Mouse (Mus musculus) forebrain, embryonic 11.5 days (tissue): ENCODE measurements at regions not wholly inside any gene's neighbourhood (a gene's known extent, or its start where the extent isn't known, plus 50 kb on each side); places are given as distances from the start of the nearest gene placed in this dataset.

ENCODE experiments used
- ATAC-seq: fragments of 200-750 bp; cut with Nextera tagmentation; replicated peaks from 2 replicates; pipeline ENCODE4 v1.8.0; 2017; ENCODE audit warnings: moderate TSS enrichment; ENCODE audit not compliant: low FRiP score
- DNase-seq: peaks from one replicate; pipeline ENCODE4 v3.0.0-alpha.2; 2017; ENCODE audit warnings: low spot score
- H3K27ac ChIP-seq: fragments of 300-500 bp; sonication (generic); 2 replicates; pipeline ENCODE4 v1.5.1; 2014; ENCODE audit warnings: low read depth, low read length
- H3K27me3 ChIP-seq: fragments of 300-500 bp; sonication (generic); 2 replicates; pipeline ENCODE4 v1.6.1; 2014; ENCODE audit warnings: mild to moderate bottlenecking, low read length, mixed read lengths; ENCODE audit not compliant: control insufficient read depth, insufficient read depth
- H3K36me3 ChIP-seq: fragments of 300-500 bp; sonication (generic); 2 replicates; pipeline ENCODE4 v1.6.1; 2014; ENCODE audit warnings: mild to moderate bottlenecking, low read length, moderate library complexity, mixed read lengths; ENCODE audit not compliant: control insufficient read depth, insufficient read depth
- H3K4me1 ChIP-seq: fragments of 300-500 bp; sonication (generic); replicated peaks from 2 replicates; pipeline ENCODE4 v1.6.1; 2014; ENCODE audit warnings: low read length, mixed read lengths; ENCODE audit not compliant: control insufficient read depth, insufficient read depth
- H3K4me2 ChIP-seq: fragments of 300-500 bp; sonication (generic); 2 replicates; pipeline ENCODE4 v1.6.1; 2014; ENCODE audit warnings: low read depth, mild to moderate bottlenecking, low read length, moderate library complexity, mixed read lengths; ENCODE audit not compliant: severe bottlenecking
- H3K4me3 ChIP-seq: fragments of 300-500 bp; sonication (generic); 2 replicates; pipeline ENCODE4 v1.5.1; 2014; ENCODE audit warnings: low read depth, low read length
- H3K9ac ChIP-seq: fragments of 300-500 bp; sonication (generic); 2 replicates; pipeline ENCODE4 v1.6.1; 2014; ENCODE audit warnings: low read length
- H3K9me3 ChIP-seq: fragments of 300-500 bp; sonication (generic); 2 replicates; pipeline ENCODE4 v1.6.1; 2016; ENCODE audit warnings: low read length, mixed read lengths; ENCODE audit not compliant: control insufficient read depth
- WGBS: fragments of 180-500 bp; shearing (Covaris S2); extraction: QIAGEN DNeasy Blood & Tissue Kit; methylation state at CpG from one replicate; pipeline ENCODE4 v1.1.7; 2014; 5-methylcytosine and 5-hydroxymethylcytosine counted together

DNA sequence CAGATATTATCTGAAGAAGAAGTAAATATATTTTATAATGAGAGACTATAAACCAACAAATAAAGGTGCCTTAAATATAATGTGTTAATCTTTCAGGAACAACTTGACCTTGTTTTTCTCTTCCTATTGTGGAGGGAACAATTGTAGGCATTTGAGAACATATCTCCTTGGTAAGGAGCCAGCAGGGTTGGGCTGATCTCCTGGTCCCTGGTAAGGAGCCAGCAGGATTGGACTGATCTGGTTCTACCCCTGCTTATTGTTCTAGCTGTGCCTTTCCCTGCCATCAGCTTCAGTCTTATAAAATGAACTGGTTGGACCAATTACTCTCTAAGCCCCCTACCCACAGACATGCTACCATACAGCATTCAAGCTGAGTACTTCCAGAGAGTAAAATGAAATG lies 187.7 kb upstream of the Gria1 start:
- no peak overlapping the region for H3K27ac ChIP-seq
- H3K4me2 ChIP-seq: no peak overlapping the region
- H3K9me3 ChIP-seq: no peaks in the 10 kb centered on the region
- ATAC-seq: no peak
- H3K27me3 ChIP-seq: no peaks in the 10 kb centered on the region
- H3K9ac ChIP-seq: no peak overlapping the region
- DNase-seq: no peak
- H3K36me3 ChIP-seq: no peaks in the 10 kb centered on the region
- H3K4me3 ChIP-seq: no peak overlapping the region
- no peaks in the 10 kb centered on the region for H3K4me1 ChIP-seq

DNA sequence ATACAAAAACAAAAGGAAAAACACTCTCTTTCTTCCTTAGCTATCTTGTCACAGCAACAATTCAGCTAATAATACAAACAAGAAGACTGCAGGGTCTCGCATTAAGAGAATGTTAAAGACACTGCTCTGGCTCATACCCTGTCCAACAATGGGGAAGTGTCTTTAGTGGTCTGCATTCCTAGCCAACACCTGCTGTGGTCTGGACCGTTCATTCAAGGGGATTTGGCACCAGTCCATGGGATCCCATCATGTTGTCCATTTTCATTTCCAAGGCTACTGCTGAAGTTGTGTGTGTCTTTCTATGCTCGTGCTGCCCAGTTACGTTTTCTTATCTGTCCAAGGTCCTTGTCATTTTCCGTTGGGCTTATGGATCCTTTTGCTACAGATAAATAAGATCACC lies 183.7 kb upstream of the Gria1 start:
- Histone ChIP-seq H3K9ac (no peak overlapping the region), H3K27me3 (no peaks in the 10 kb centered on the region), H3K4me3 (no peak overlapping the region), H3K4me2 (no peak overlapping the region), H3K36me3 (no peaks in the 10 kb centered on the region), H3K4me1 (no peaks in the 10 kb centered on the region), H3K27ac (no peak overlapping the region), H3K9me3 (no peaks in the 10 kb centered on the region)
- WGBS: 80% methylated on average over 5 of the region's 5 CpGs
- DNase-seq (no peak), ATAC-seq (no peak)

DNA sequence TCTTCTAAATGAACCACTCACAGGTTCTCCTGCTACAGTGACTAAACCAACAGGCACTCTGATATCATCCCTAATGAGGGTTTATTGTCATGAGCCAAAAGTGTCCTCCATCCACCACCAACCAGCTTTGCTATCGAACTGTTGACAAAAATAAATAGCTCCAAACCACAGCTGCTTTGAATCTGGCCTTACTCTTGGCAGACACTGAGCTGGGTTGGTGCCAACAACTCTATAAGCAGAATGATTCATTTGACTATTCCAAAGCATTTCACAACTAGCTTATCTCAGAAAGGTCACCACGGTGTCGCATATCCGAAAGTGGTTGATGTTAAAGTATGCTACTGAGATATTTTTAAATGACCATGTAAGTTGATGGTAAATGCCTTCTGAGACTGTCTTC lies 148.5 kb upstream of the Gria1 start:
- Histone ChIP-seq H3K4me1 (no peaks in the 10 kb centered on the region), H3K4me3 (no peak overlapping the region), H3K36me3 (no peaks in the 10 kb centered on the region), H3K4me2 (no peak overlapping the region), H3K9me3 (no peaks in the 10 kb centered on the region), H3K27ac (no peak overlapping the region), H3K27me3 (no peaks in the 10 kb centered on the region), H3K9ac (no peak overlapping the region)
- no peak for ATAC-seq
- DNase-seq: no peak
- 86% methylated on average over 4 of the region's 4 CpGs for WGBS

GRCm38 (mm10) chr11:56871640-56872039 lies 139.5 kb upstream of the Gria1 start:
- Histone ChIP-seq H3K4me3 (no peak overlapping the region), H3K9ac (no peak overlapping the region), H3K9me3 (no peaks in the 10 kb centered on the region), H3K4me2 (no peak overlapping the region), H3K36me3 (no peaks in the 10 kb centered on the region), H3K27ac (no peak overlapping the region), H3K4me1 (no peaks in the 10 kb centered on the region), H3K27me3 (no peaks in the 10 kb centered on the region)
- 67% methylated on average over 3 of the region's 3 CpGs for WGBS
- DNase-seq: no peak
- no peak for ATAC-seq

- Histone ChIP-seq H3K4me1 (no peaks in the 10 kb centered on the region), H3K9me3 (no peaks in the 10 kb centered on the region), H3K4me2 (0 out of 2 replicates have a peak overlapping the region, but pooled peaks have one; percentile 11), H3K27ac (no peak overlapping the region), H3K9ac (no peak overlapping the region), H3K4me3 (no peak overlapping the region), H3K36me3 (no peaks in the 10 kb centered on the region), H3K27me3 (peaks cover 4% of the 10 kb centered on the region)
- DNase-seq (no peak), ATAC-seq (peak; percentile 81)
- 27% methylated on average over 4 of the region's 4 CpGs for WGBS
Observed at GRCm38 (mm10) chr11:56898548-56898951, 112.6 kb upstream of the Gria1 start.

GRCm38 (mm10) chr11:56901201-56901600 lies 110.0 kb upstream of the Gria1 start:
- H3K9me3 ChIP-seq: no peaks in the 10 kb centered on the region
- H3K36me3 ChIP-seq: no peaks in the 10 kb centered on the region
- H3K27ac ChIP-seq: no peak overlapping the region
- DNase-seq (no peak), ATAC-seq (no peak)
- no peak overlapping the region for H3K9ac ChIP-seq
- H3K4me1 ChIP-seq: no peaks in the 10 kb centered on the region
- H3K4me3 ChIP-seq: no peak overlapping the region
- peaks cover 2% of the 10 kb centered on the region for H3K27me3 ChIP-seq
- WGBS: 82% methylated on average over 3 of the region's 3 CpGs
- no peak overlapping the region for H3K4me2 ChIP-seq

DNA sequence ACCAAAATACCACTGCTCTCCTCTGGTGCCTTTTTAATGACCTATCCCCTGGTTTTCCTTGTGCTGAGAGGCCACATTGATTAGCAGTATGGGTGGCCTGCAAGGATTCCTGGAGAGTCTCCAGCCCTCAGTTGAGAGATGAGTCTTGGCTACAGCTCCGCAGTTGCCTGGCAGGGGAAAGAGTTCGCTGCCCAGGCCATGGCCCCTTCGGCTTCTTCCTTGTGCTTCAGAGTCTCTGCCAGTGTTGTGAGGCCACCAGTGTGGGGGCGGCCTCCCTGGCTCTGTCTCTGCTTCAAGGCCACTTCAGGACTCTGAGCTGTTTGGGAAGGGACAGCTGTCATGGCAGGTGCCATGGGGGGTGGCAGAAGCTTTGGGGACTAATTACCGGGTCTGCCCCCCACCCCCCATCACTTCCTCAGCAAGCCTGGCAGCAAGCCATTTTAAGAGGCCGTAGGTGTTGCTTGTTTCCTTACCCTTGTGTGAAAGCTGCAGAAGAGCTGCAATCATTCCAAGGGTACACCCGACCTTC lies 85.8 kb upstream of the Gria1 start:
- H3K4me2 ChIP-seq: no peak overlapping the region
- DNase-seq: no peak
- no peak overlapping the region for H3K9ac ChIP-seq
- H3K27me3 ChIP-seq: no peaks in the 10 kb centered on the region
- H3K4me3 ChIP-seq: no peak overlapping the region
- WGBS: 92% methylated on average over 7 of the region's 7 CpGs
- H3K36me3 ChIP-seq: no peaks in the 10 kb centered on the region
- no peak for ATAC-seq
- H3K4me1 ChIP-seq: no peaks in the 10 kb centered on the region
- no peak overlapping the region for H3K27ac ChIP-seq
- H3K9me3 ChIP-seq: no peaks in the 10 kb centered on the region

GRCm38 (mm10) chr11:56932766-56933165 lies 78.4 kb upstream of the Gria1 start:
- H3K4me3 ChIP-seq: no peak overlapping the region
- H3K27me3 ChIP-seq: no peaks in the 10 kb centered on the region
- WGBS: 74% methylated on average over 7 of the region's 7 CpGs
- H3K4me1 ChIP-seq: no peaks in the 10 kb centered on the region
- ATAC-seq (no peak), DNase-seq (no peak)
- no peaks in the 10 kb centered on the region for H3K36me3 ChIP-seq
- H3K9ac ChIP-seq: no peak overlapping the region
- H3K9me3 ChIP-seq: no peaks in the 10 kb centered on the region
- H3K27ac ChIP-seq: no peak overlapping the region
- no peak overlapping the region for H3K4me2 ChIP-seq

DNA sequence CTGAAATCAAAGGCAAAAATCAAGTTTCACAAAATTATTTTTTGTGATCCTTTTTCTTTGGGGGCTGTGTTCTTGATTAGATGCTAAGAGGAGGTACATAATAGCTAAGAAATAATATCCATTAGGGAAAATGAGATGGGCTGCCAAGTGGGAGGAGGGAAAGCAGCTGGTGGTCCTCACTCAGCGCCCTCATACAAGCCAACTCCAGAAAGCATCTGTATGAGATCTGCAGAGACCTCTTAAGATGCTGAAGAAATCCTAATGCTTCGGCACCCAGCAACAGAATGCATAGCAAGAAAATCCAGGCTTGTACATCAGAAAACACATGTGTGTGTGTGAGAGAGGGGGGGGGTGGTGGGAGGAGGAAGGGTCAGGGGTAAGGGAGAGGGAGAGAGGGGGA lies 58.8 kb upstream of the Gria1 start:
- Histone ChIP-seq H3K4me2 (no peak overlapping the region), H3K4me1 (no peaks in the 10 kb centered on the region), H3K9ac (no peak overlapping the region), H3K27ac (no peak overlapping the region), H3K27me3 (no peaks in the 10 kb centered on the region), H3K36me3 (no peaks in the 10 kb centered on the region), H3K4me3 (no peak overlapping the region), H3K9me3 (no peaks in the 10 kb centered on the region)
- no peak for ATAC-seq
- no peak for DNase-seq
- WGBS: 85% methylated on average over 2 of the region's 2 CpGs
